Mouse (Mus musculus) adrenal gland, adult 18-20 months (tissue): ENCODE measurements at regions not wholly inside any gene's neighbourhood (a gene's known extent, or its start where the extent isn't known, plus 50 kb on each side); places are given as distances from the start of the nearest gene placed in this dataset.

Experiments
- DNase-seq, 2 experiments: peaks; one replicate each; pipeline ENCODE4 v3.0.0; 2021 to 2022; ENCODE audit warnings: low spot score in 2 of 2

- DNase-seq: no peak
These were observed 397.0 kb upstream of the Cadm2 start for GRCm38 (mm10) chr16:68017672-68018071.

- DNase-seq: no peak
These were observed 369.0 kb upstream of the Cadm2 start for GRCm38 (mm10) chr16:67989671-67990070.

GRCm38 (mm10) chr16:67976565-67976964 lies 355.9 kb upstream of the Cadm2 start:
- no peak for DNase-seq

GRCm38 (mm10) chr16:67968311-67969145 lies 347.8 kb upstream of the Cadm2 start:
- no peak for DNase-seq

DNA sequence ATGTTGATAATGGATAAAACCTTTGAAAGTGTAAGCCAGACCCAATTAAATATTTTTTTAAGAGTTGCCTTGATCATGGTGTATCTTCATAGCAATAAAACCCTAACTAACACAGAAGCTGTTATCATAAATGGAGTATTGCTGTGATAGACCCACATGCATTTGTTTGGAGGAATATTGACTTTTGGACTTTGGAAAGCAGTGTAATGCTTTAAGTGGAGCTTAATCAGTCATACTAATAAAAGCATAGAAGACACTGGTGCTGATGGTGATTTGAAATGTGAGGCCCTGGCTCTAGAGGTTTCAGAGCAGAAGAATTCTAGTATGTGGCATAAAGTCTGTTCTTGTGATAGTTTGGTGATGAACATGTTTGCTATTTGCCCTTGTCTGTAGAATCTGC lies 328.4 kb upstream of the Cadm2 start:
- no peak for DNase-seq

- no peak for DNase-seq
These were observed 323.7 kb upstream of the Cadm2 start for GRCm38 (mm10) chr16:67944406-67944805.

DNA sequence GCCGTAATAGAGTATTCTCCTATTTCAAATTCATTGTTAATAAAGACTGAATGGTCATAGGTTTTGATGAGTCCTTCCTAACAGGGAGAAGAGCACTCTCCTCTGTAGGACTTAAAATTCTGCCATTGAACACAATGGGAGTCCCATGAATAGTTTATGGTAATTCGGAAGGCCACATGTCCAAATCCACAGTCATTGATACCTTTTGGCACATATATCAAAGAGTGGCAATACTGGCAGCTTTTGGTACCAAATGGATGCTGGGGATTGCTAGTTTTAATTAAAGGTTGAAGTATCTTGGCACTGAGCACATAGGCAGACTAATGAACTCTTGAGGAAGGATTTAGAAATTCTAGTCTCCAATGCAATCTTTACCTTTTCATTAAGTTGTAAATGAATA lies 298.5 kb upstream of the Cadm2 start:
- no peak for DNase-seq

DNA sequence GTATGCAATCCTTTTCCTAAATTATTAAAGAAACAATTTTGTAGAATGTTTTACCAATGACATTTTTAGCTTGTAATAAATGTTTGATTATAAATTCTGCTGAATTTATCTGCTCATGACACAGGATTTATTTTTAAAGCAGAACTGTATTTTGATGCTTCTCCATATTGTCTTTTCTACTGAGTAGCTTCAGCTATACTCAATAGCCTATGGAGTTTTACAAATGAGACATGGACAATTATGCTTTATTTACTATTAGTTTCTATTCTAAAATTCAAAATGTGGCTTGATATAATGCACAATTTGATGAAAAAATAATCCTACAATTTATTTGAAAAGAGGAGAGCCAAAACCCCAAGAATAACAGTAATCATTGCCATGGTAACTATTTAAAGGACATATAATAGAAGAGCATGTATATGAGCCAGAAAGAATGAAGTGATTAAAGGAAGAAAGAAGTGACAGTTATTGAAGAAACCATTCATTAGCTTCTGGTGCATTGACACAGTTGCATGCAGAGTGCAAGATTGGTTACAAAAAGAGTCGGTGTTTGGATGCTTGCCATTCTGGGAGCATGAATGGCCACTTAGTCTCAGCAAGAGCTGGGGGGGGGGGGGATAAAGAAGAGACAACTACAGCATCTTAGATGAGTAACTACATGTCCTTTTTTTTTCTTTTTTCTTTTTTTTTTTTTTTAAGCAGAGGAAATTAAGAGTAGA lies 250.8 kb upstream of the Cadm2 start:
- DNase-seq: no peak

DNA sequence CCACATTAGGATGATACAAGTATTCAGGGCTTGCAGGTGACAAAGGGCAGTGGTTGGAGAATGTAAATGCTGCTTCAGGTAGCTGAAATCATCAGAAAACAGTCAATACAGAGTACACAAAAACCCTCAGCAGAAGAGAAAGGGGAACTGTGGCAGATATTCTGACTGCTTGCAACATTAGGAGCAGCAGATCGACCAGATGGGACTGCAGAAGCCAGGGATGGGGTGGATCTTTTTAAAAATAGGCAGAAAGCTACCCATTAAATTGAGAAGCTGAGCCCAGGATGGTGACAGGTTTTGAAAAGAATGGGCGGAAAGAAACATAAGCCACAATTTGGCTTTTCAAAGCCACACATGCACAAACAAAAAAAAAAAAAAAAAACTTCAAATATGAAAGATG lies 229.5 kb upstream of the Cadm2 start:
- no peak for DNase-seq

GRCm38 (mm10) chr16:67844481-67844880 lies 223.8 kb upstream of the Cadm2 start:
- no peak for DNase-seq

DNA sequence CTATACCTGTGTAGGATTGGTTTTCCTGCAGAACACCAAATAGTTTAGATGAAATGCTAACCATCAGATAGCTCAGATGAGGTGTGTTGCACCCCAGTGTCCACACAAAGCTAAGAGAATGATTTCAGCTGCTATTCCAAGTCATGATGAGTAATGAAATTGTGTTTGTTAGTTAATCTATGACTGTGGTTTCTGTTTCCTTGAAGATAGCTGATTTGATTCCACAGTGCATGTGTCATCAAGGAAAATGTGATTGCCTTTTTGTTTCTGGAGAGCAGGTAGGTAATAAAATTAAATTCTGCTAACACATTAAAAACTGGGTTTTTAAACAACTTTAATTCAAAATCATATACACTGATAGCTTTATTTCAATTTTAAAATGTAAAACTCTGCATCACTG lies 176.5 kb upstream of the Cadm2 start:
- no peak for DNase-seq

GRCm38 (mm10) chr16:67776091-67776490 lies 155.4 kb upstream of the Cadm2 start:
- DNase-seq: peak in 1 of 2 experiments; percentile 3

- DNase-seq: no peak
These were observed 148.4 kb upstream of the Cadm2 start for GRCm38 (mm10) chr16:67769114-67769513.

- no peak for DNase-seq
These were observed 114.7 kb upstream of the Cadm2 start for GRCm38 (mm10) chr16:67735398-67735797.

DNA sequence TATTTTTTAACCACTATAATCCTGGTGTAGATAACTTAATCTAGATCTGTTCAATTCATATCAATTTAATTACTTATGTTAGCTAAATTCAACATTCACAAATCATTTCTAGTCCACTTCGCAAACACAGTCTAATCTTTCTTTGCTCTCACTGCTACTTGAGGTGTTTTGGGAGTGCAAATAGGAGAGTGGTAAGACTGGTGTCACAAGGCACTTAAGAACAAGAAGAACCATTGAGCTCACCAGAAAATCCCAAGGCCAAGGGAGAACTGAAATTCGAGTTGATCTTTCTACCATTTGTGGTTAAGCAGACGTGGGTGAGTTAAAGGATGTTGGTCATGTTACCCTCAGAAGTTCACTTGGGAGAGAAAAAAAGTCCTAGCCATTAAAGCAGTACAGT lies 77.9 kb upstream of the Cadm2 start:
- no peak for DNase-seq
